Mouse (Mus musculus) heart, embryonic 10.5 days (tissue): ENCODE results near the gene Mrps23. TPM values are rescaled to one million over a fixed set of nuclear protein-coding genes. Genes with fewer than 3 reads are reported as not detected.

Source experiments
- DNase-seq: peaks from one replicate; pipeline ENCODE4 v3.0.0-alpha.2; 2017; ENCODE audit warnings: low spot score
- H3K27ac ChIP-seq: fragments of 300-500 bp; sonication (generic); 2 replicates; pipeline ENCODE4 v1.5.1; 2016; ENCODE audit warnings: mild to moderate bottlenecking
- H3K27me3 ChIP-seq: fragments of 300-500 bp; sonication (generic); 2 replicates; pipeline ENCODE4 v1.6.1; 2016; ENCODE audit warnings: mild to moderate bottlenecking; ENCODE audit not compliant: poor library complexity, insufficient read depth, severe bottlenecking
- H3K36me3 ChIP-seq: fragments of 300-500 bp; sonication (generic); 2 replicates; pipeline ENCODE4 v1.6.1; 2016; ENCODE audit warnings: mild to moderate bottlenecking, moderate library complexity
- H3K4me1 ChIP-seq: fragments of 300-500 bp; sonication (generic); 2 replicates; pipeline ENCODE4 v1.6.1; 2016; ENCODE audit warnings: mild to moderate bottlenecking
- H3K4me3 ChIP-seq: fragments of 300-500 bp; sonication (generic); 2 replicates; pipeline ENCODE4 v1.5.1; 2016; ENCODE audit warnings: mild to moderate bottlenecking, moderate library complexity
- H3K9me3 ChIP-seq: fragments of 300-500 bp; sonication (generic); 2 replicates; pipeline ENCODE4 v1.6.1; 2016; ENCODE audit warnings: mild to moderate bottlenecking, moderate library complexity
- WGBS: fragments of 180-500 bp; shearing (Covaris S2); methylation state at CpG from one replicate; pipeline ENCODE4 v1.1.7; 2016; 5-methylcytosine and 5-hydroxymethylcytosine counted together
- polyA plus RNA-seq: library from polyadenylated mRNA; unstranded; fragments of >200 nt; fragmentation: Nextera tagmentation; extraction: Ambion mirVana; gene quantifications from 2 replicates; pipeline ENCODE4 v1.2.1, GENCODE M21; 2016

The Mrps23 gene
- polyA plus RNA-seq, 1 experiment from 2014 or later: 74.6 TPM

- Histone ChIP-seq H3K4me1 (peaks cover 7% of the 10 kb centered on the region; the same call in 1 of the 2 replicates), H3K27me3 (no peaks in the 10 kb centered on the region), H3K36me3 (no peaks in the 10 kb centered on the region), H3K4me3 (no peak overlapping the region), H3K27ac (no peak overlapping the region), H3K9me3 (no peaks in the 10 kb centered on the region)
- no peak for DNase-seq
- 84% methylated on average over 17 of the region's 17 CpGs for WGBS
Measured at GRCm38 (mm10) chr11:88227001-88227957, 23.1 kb downstream of the Mrps23 start.

- Histone ChIP-seq H3K4me3 (no peak overlapping the region), H3K4me1 (peaks cover 35% of the 10 kb centered on the region), H3K27ac (0 out of 2 replicates have a peak overlapping the region, but pooled peaks have one; percentile 44), H3K36me3 (no peaks in the 10 kb centered on the region), H3K9me3 (no peaks in the 10 kb centered on the region), H3K27me3 (no peaks in the 10 kb centered on the region)
- DNase-seq: no peak
- 80% methylated on average over 4 of the region's 4 CpGs for WGBS
Measured at GRCm38 (mm10) chr11:88231213-88231790, 27.1 kb downstream of the Mrps23 start.

GRCm38 (mm10) chr11:88233528-88234427 is 29.6 kb downstream of the Mrps23 start:
- 62% methylated on average over 17 of the region's 17 CpGs for WGBS
- no peaks in the 10 kb centered on the region for H3K9me3 ChIP-seq
- H3K4me3 ChIP-seq: no peak overlapping the region
- H3K4me1 ChIP-seq: peaks cover 36% of the 10 kb centered on the region
- no peaks in the 10 kb centered on the region for H3K27me3 ChIP-seq
- no peaks in the 10 kb centered on the region for H3K36me3 ChIP-seq
- peak overlapping the region; percentile 48 for H3K27ac ChIP-seq
- DNase-seq: peak; percentile 63

- Histone ChIP-seq H3K36me3 (no peaks in the 10 kb centered on the region), H3K4me3 (no peak overlapping the region), H3K4me1 (peaks cover 36% of the 10 kb centered on the region), H3K27me3 (no peaks in the 10 kb centered on the region), H3K27ac (no peak overlapping the region), H3K9me3 (no peaks in the 10 kb centered on the region)
- no peak for DNase-seq
- WGBS: 37% methylated on average over 4 of the region's 4 CpGs
Measured at GRCm38 (mm10) chr11:88234789-88235188, 30.6 kb downstream of the Mrps23 start.

GRCm38 (mm10) chr11:88235221-88236203 is 31.3 kb downstream of the Mrps23 start:
- no peak for DNase-seq
- peak overlapping the region; percentile 83 for H3K27ac ChIP-seq
- peak overlapping the region; percentile 42 for H3K4me3 ChIP-seq
- H3K9me3 ChIP-seq: no peaks in the 10 kb centered on the region
- H3K36me3 ChIP-seq: no peaks in the 10 kb centered on the region
- peaks cover 36% of the 10 kb centered on the region for H3K4me1 ChIP-seq
- WGBS: 17% methylated on average over 23 of the region's 23 CpGs
- no peaks in the 10 kb centered on the region for H3K27me3 ChIP-seq

GRCm38 (mm10) chr11:88240275-88240674 is 36.1 kb downstream of the Mrps23 start:
- no peaks in the 10 kb centered on the region for H3K36me3 ChIP-seq
- no peaks in the 10 kb centered on the region for H3K27me3 ChIP-seq
- no peaks in the 10 kb centered on the region for H3K9me3 ChIP-seq
- 88% methylated on average over 10 of the region's 10 CpGs for WGBS
- H3K4me3 ChIP-seq: no peak overlapping the region
- no peak for DNase-seq
- H3K27ac ChIP-seq: peak overlapping the region; percentile 79
- peaks cover 31% of the 10 kb centered on the region for H3K4me1 ChIP-seq

GRCm38 (mm10) chr11:88240736-88241353 is 36.7 kb downstream of the Mrps23 start:
- H3K4me3 ChIP-seq: no peak overlapping the region
- peak overlapping the region; percentile 79 for H3K27ac ChIP-seq
- H3K27me3 ChIP-seq: no peaks in the 10 kb centered on the region
- peaks cover 27% of the 10 kb centered on the region for H3K4me1 ChIP-seq
- no peaks in the 10 kb centered on the region for H3K36me3 ChIP-seq
- DNase-seq: no peak
- H3K9me3 ChIP-seq: no peaks in the 10 kb centered on the region
- 25% methylated on average over 10 of the region's 10 CpGs for WGBS

- no peaks in the 10 kb centered on the region for H3K27me3 ChIP-seq
- 55% methylated on average over 12 of the region's 12 CpGs for WGBS
- H3K4me1 ChIP-seq: peaks cover 22% of the 10 kb centered on the region
- no peak for DNase-seq
- H3K9me3 ChIP-seq: no peaks in the 10 kb centered on the region
- no peaks in the 10 kb centered on the region for H3K36me3 ChIP-seq
- H3K4me3 ChIP-seq: no peak overlapping the region
- peak overlapping the region; percentile 78 for H3K27ac ChIP-seq
Measured at GRCm38 (mm10) chr11:88241468-88242301, 37.5 kb downstream of the Mrps23 start.

- no peak overlapping the region for H3K4me3 ChIP-seq
- H3K4me1 ChIP-seq: peaks cover 44% of the 10 kb centered on the region
- WGBS: 86% methylated on average over 14 of the region's 14 CpGs
- H3K36me3 ChIP-seq: no peaks in the 10 kb centered on the region
- no peaks in the 10 kb centered on the region for H3K27me3 ChIP-seq
- no peak overlapping the region for H3K27ac ChIP-seq
- DNase-seq: no peak
- H3K9me3 ChIP-seq: no peaks in the 10 kb centered on the region
Measured at GRCm38 (mm10) chr11:88245581-88246170, 41.5 kb downstream of the Mrps23 start.

GRCm38 (mm10) chr11:88248636-88249035 is 44.4 kb downstream of the Mrps23 start:
- Histone ChIP-seq H3K4me1 (peaks cover 59% of the 10 kb centered on the region), H3K27me3 (no peaks in the 10 kb centered on the region), H3K27ac (no peak overlapping the region), H3K9me3 (no peaks in the 10 kb centered on the region), H3K4me3 (no peak overlapping the region), H3K36me3 (no peaks in the 10 kb centered on the region)
- 68% methylated on average over 5 of the region's 5 CpGs for WGBS
- DNase-seq: no peak
